Mouse (Mus musculus): ENCODE results near the gene Zfp457.
"Not testable (repeated sequence)": the region's sequence is repeated elsewhere in the genome, so short reads cannot be mapped to it uniquely, and the experiment has no call there.

The Zfp457 gene

GRCm38 (mm10) chr13:67305822-67306672, at the start of gene Zfp457:
TSS of gene Zfp457 (minus strand) at chr13:67306485.
- DNase-seq (ENCODE audit: low spot score) = peak; percentile 77

- DNase-seq (ENCODE audit: low spot score) = no peak
Measured at GRCm38 (mm10) chr13:67351854-67352253, 45.6 kb upstream of the Zfp457 start.

- no peak for DNase-seq (ENCODE audit: low spot score)
Measured at GRCm38 (mm10) chr13:67343422-67343821, 37.1 kb upstream of the Zfp457 start.

GRCm38 (mm10) chr13:67332877-67333276, 26.6 kb upstream of the Zfp457 start:
- DNase-seq (ENCODE audit: low spot score) = peak; percentile 1

- peak; percentile 75 for DNase-seq (ENCODE audit: low spot score)
Measured at GRCm38 (mm10) chr13:67332019-67332724, 25.9 kb upstream of the Zfp457 start, which contains the start of gene Zfp595. TSS of gene Zfp595 (minus strand) at chr13:67332570.

GRCm38 (mm10) chr13:67306718-67307117, 433 bp upstream of the Zfp457 start:
- DNase-seq (ENCODE audit: low spot score) = no peak

GRCm38 (mm10) chr13:67278314-67278713, 28.0 kb downstream of the Zfp457 start, which contains the start of gene Zfp458:
TSS of gene Zfp458 (minus strand) at chr13:67278466.
- DNase-seq (ENCODE audit: low spot score) = no peak

- DNase-seq (ENCODE audit: low spot score) = not testable (repeated sequence)
Measured at GRCm38 (mm10) chr13:67269383-67270065, 36.8 kb downstream of the Zfp457 start.

- peak; percentile 57 for DNase-seq (ENCODE audit: low spot score)
Measured at GRCm38 (mm10) chr13:67268568-67269369, 37.5 kb downstream of the Zfp457 start.

All from ovary, postnatal 14 days (tissue).